Mouse (Mus musculus): ENCODE results near the gene Rhbdf2. TPM values are rescaled to one million over a fixed set of nuclear protein-coding genes. Genes with fewer than 3 reads are reported as not detected.
A peak's percentile ranks its signal among the peaks of the same experiment; 100 is the strongest.
"Not testable (repeated sequence)": the region's sequence is repeated elsewhere in the genome, so short reads cannot be mapped to it uniquely, and the experiment has no call there.

Gene Rhbdf2
- polyA plus RNA-seq, 1 experiment from 2014 or later, result 17.9 TPM

- Histone ChIP-seq H3K4me3 (ENCODE audit: low read length) (no peak overlapping the region), H3K27ac (ENCODE audit: low read length) (no peak overlapping the region), H3K4me2 (ENCODE audit: low read depth, low read length) (peak overlapping the region; percentile 81; the same call in 1 of the 2 replicates), H3K27me3 (ENCODE audit: control insufficient read depth, insufficient read depth, low read depth, low read length) (0 out of 2 replicates have a peak, but pooled peaks cover 2% of the 10 kb centered on the region), H3K9ac (ENCODE audit: low read length) (no peak overlapping the region), H3K4me1 (replicated peaks; ENCODE audit: control insufficient read depth, insufficient read depth, low read length) (peaks cover 19% of the 10 kb centered on the region), H3K9me3 (ENCODE audit: control insufficient read depth, low read length) (no peaks in the 10 kb centered on the region), H3K36me3 (ENCODE audit: control insufficient read depth, insufficient read depth, low read length) (peaks cover 18% of the 10 kb centered on the region)
- 73% methylated on average over 7 of the region's 7 CpGs for WGBS
- ATAC-seq (ENCODE audit: low read depth), result no peak
These were observed 43.6 kb upstream of the Rhbdf2 start for GRCm38 (mm10) chr11:116670386-116670785.

- H3K27me3 ChIP-seq (ENCODE audit: control insufficient read depth, insufficient read depth, low read depth, low read length), result 0 out of 2 replicates have a peak, but pooled peaks cover 2% of the 10 kb centered on the region
- no peak for ATAC-seq (ENCODE audit: low read depth)
- no peaks in the 10 kb centered on the region for H3K9me3 ChIP-seq (ENCODE audit: control insufficient read depth, low read length)
- peaks cover 15% of the 10 kb centered on the region for H3K36me3 ChIP-seq (ENCODE audit: control insufficient read depth, insufficient read depth, low read length)
- H3K9ac ChIP-seq (ENCODE audit: low read length), result no peak overlapping the region
- H3K27ac ChIP-seq (ENCODE audit: low read length), result no peak overlapping the region
- H3K4me3 ChIP-seq (ENCODE audit: low read length), result no peak overlapping the region
- H3K4me1 ChIP-seq (replicated peaks; ENCODE audit: control insufficient read depth, insufficient read depth, low read length), result peaks cover 19% of the 10 kb centered on the region
- H3K4me2 ChIP-seq (ENCODE audit: low read depth, low read length), result no peak overlapping the region
- 31% methylated on average over 13 of the region's 13 CpGs for WGBS
These were observed 43.1 kb upstream of the Rhbdf2 start for GRCm38 (mm10) chr11:116669787-116670365.

- H3K4me1 ChIP-seq (replicated peaks; ENCODE audit: control insufficient read depth, insufficient read depth, low read length), result peaks cover 20% of the 10 kb centered on the region
- H3K9ac ChIP-seq (ENCODE audit: low read length), result no peak overlapping the region
- 7% methylated on average over 5 of the region's 5 CpGs for WGBS
- H3K27ac ChIP-seq (ENCODE audit: low read length), result no peak overlapping the region
- H3K4me3 ChIP-seq (ENCODE audit: low read length), result no peak overlapping the region
- H3K9me3 ChIP-seq (ENCODE audit: control insufficient read depth, low read length), result no peaks in the 10 kb centered on the region
- 0 out of 2 replicates have a peak, but pooled peaks cover 2% of the 10 kb centered on the region for H3K27me3 ChIP-seq (ENCODE audit: control insufficient read depth, insufficient read depth, low read depth, low read length)
- H3K4me2 ChIP-seq (ENCODE audit: low read depth, low read length), result no peak overlapping the region
- ATAC-seq (ENCODE audit: low read depth), result no peak
- H3K36me3 ChIP-seq (ENCODE audit: control insufficient read depth, insufficient read depth, low read length), result peaks cover 10% of the 10 kb centered on the region
These were observed 42.5 kb upstream of the Rhbdf2 start for GRCm38 (mm10) chr11:116669316-116669715.

- Histone ChIP-seq H3K27me3 (ENCODE audit: control insufficient read depth, insufficient read depth, low read depth, low read length) (0 out of 2 replicates have a peak, but pooled peaks cover 2% of the 10 kb centered on the region), H3K4me2 (ENCODE audit: low read depth, low read length) (no peak overlapping the region), H3K27ac (ENCODE audit: low read length) (no peak overlapping the region), H3K4me3 (ENCODE audit: low read length) (no peak overlapping the region), H3K36me3 (ENCODE audit: control insufficient read depth, insufficient read depth, low read length) (peaks cover 5% of the 10 kb centered on the region), H3K4me1 (replicated peaks; ENCODE audit: control insufficient read depth, insufficient read depth, low read length) (peaks cover 24% of the 10 kb centered on the region), H3K9me3 (ENCODE audit: control insufficient read depth, low read length) (no peaks in the 10 kb centered on the region), H3K9ac (ENCODE audit: low read length) (no peak overlapping the region)
- no peak for ATAC-seq (ENCODE audit: low read depth)
- WGBS, result 39% methylated on average over 7 of the region's 7 CpGs
These were observed 42.0 kb upstream of the Rhbdf2 start for GRCm38 (mm10) chr11:116668839-116669238.

GRCm38 (mm10) chr11:116668381-116668825 lies 41.6 kb upstream of the Rhbdf2 start:
- no peaks in the 10 kb centered on the region for H3K9me3 ChIP-seq (ENCODE audit: control insufficient read depth, low read length)
- H3K27ac ChIP-seq (ENCODE audit: low read length), result no peak overlapping the region

GRCm38 (mm10) chr11:116667930-116668329 lies 41.1 kb upstream of the Rhbdf2 start:
- H3K36me3 ChIP-seq (ENCODE audit: control insufficient read depth, insufficient read depth, low read length), result no peaks in the 10 kb centered on the region
- no peaks in the 10 kb centered on the region for H3K9me3 ChIP-seq (ENCODE audit: control insufficient read depth, low read length)
- H3K4me3 ChIP-seq (ENCODE audit: low read length), result no peak overlapping the region
- WGBS, result 60% methylated on average over 8 of the region's 8 CpGs
- no peak overlapping the region for H3K9ac ChIP-seq (ENCODE audit: low read length)
- no peak for ATAC-seq (ENCODE audit: low read depth)
- H3K27me3 ChIP-seq (ENCODE audit: control insufficient read depth, insufficient read depth, low read depth, low read length), result 0 out of 2 replicates have a peak, but pooled peaks cover 2% of the 10 kb centered on the region
- H3K4me2 ChIP-seq (ENCODE audit: low read depth, low read length), result no peak overlapping the region
- H3K4me1 ChIP-seq (replicated peaks; ENCODE audit: control insufficient read depth, insufficient read depth, low read length), result peaks cover 21% of the 10 kb centered on the region
- H3K27ac ChIP-seq (ENCODE audit: low read length), result peak overlapping the region; percentile 12; the same call in 1 of the 2 replicates

More at GRCm38 (mm10) chr11:116668381-116668825, 41.6 kb upstream of the Rhbdf2 start:
- Histone ChIP-seq H3K4me3 (ENCODE audit: low read length) (no peak overlapping the region), H3K36me3 (ENCODE audit: control insufficient read depth, insufficient read depth, low read length) (peaks cover under 1% of the 10 kb centered on the region), H3K27me3 (ENCODE audit: control insufficient read depth, insufficient read depth, low read depth, low read length) (0 out of 2 replicates have a peak, but pooled peaks cover 2% of the 10 kb centered on the region), H3K4me1 (replicated peaks; ENCODE audit: control insufficient read depth, insufficient read depth, low read length) (peaks cover 24% of the 10 kb centered on the region), H3K4me2 (ENCODE audit: low read depth, low read length) (no peak overlapping the region), H3K9ac (ENCODE audit: low read length) (no peak overlapping the region)
- ATAC-seq (ENCODE audit: low read depth), result no peak
- WGBS, result 55% methylated on average over 10 of the region's 10 CpGs

- peaks cover 24% of the 10 kb centered on the region for H3K4me1 ChIP-seq (replicated peaks; ENCODE audit: control insufficient read depth, insufficient read depth, low read length)
- not testable (repeated sequence) for H3K9me3 ChIP-seq (ENCODE audit: control insufficient read depth, low read length); H3K27me3 ChIP-seq (ENCODE audit: control insufficient read depth, insufficient read depth, low read depth, low read length); H3K4me3 ChIP-seq (ENCODE audit: low read length); H3K36me3 ChIP-seq (ENCODE audit: control insufficient read depth, insufficient read depth, low read length); H3K27ac ChIP-seq (ENCODE audit: low read length); H3K4me2 ChIP-seq (ENCODE audit: low read depth, low read length); H3K9ac ChIP-seq (ENCODE audit: low read length); ATAC-seq (ENCODE audit: low read depth)
- WGBS, result 73% methylated on average over 3 of the region's 5 CpGs
These were observed 40.2 kb upstream of the Rhbdf2 start for GRCm38 (mm10) chr11:116667012-116667411.

GRCm38 (mm10) chr11:116666566-116666965 lies 39.7 kb upstream of the Rhbdf2 start:
- H3K4me3 ChIP-seq (ENCODE audit: low read length), result no peak overlapping the region
- H3K36me3 ChIP-seq (ENCODE audit: control insufficient read depth, insufficient read depth, low read length), result no peaks in the 10 kb centered on the region
- H3K9me3 ChIP-seq (ENCODE audit: control insufficient read depth, low read length), result no peaks in the 10 kb centered on the region
- no peak overlapping the region for H3K9ac ChIP-seq (ENCODE audit: low read length)
- H3K4me2 ChIP-seq (ENCODE audit: low read depth, low read length), result peak overlapping the region; percentile 7; the same call in 1 of the 2 replicates
- WGBS, result 32% methylated on average over 9 of the region's 9 CpGs
- ATAC-seq (ENCODE audit: low read depth), result no peak; the same call in 1 of the 2 replicates
- peak overlapping the region; percentile 23; the same call in 1 of the 2 replicates for H3K27ac ChIP-seq (ENCODE audit: low read length)
- H3K4me1 ChIP-seq (replicated peaks; ENCODE audit: control insufficient read depth, insufficient read depth, low read length), result peaks cover 29% of the 10 kb centered on the region
- 0 out of 2 replicates have a peak, but pooled peaks cover 2% of the 10 kb centered on the region for H3K27me3 ChIP-seq (ENCODE audit: control insufficient read depth, insufficient read depth, low read depth, low read length)

- Histone ChIP-seq H3K9me3 (ENCODE audit: control insufficient read depth, low read length) (no peaks in the 10 kb centered on the region), H3K27ac (ENCODE audit: low read length) (no peak overlapping the region), H3K4me2 (ENCODE audit: low read depth, low read length) (no peak overlapping the region), H3K27me3 (ENCODE audit: control insufficient read depth, insufficient read depth, low read depth, low read length) (0 out of 2 replicates have a peak, but pooled peaks cover under 1% of the 10 kb centered on the region), H3K9ac (ENCODE audit: low read length) (no peak overlapping the region), H3K36me3 (ENCODE audit: control insufficient read depth, insufficient read depth, low read length) (no peaks in the 10 kb centered on the region), H3K4me1 (replicated peaks; ENCODE audit: control insufficient read depth, insufficient read depth, low read length) (peaks cover 35% of the 10 kb centered on the region), H3K4me3 (ENCODE audit: low read length) (no peak overlapping the region)
- no peak for ATAC-seq (ENCODE audit: low read depth)
- 55% methylated on average over 9 of the region's 10 CpGs for WGBS
These were observed 38.5 kb upstream of the Rhbdf2 start for GRCm38 (mm10) chr11:116665289-116665688.

All from lung, embryonic 16.5 days (tissue).